Mouse (Mus musculus) neutrophil, adult 5-6 weeks (primary cell): Measurements from ENCODE around the gene Ebp. TPM values are rescaled to one million over a fixed set of nuclear protein-coding genes. Genes with fewer than 3 reads are reported as not detected.

Experiments used
- ATAC-seq: fragments of 151-379, 151-347 bp; 2 replicates; pipeline ENCODE4 v1.8.0; 2017; ENCODE audit warnings: mild to moderate bottlenecking, moderate TSS enrichment; ENCODE audit not compliant: insufficient number of reproducible peaks, poor library complexity, low FRiP score, severe bottlenecking; ENCODE audit errors: extremely low read depth
- total RNA-seq: library from RNA; stranded (forward); fragments of 200-1000 nt; gene quantifications from 2 replicates; pipeline ENCODE4 v1.2.3, GENCODE M21; 2017

Ebp gene
- total RNA-seq = 47.1 and 50.1 TPM in 2 replicates

- no peak for ATAC-seq
Observed at GRCm38 (mm10) chrX:8193419-8193723, at the start of gene Ebp. TSS of gene Ebp (minus strand) at chrX:8193512.

GRCm38 (mm10) chrX:8238804-8239395, 45.6 kb upstream of the Ebp start:
- ATAC-seq = no peak

- no peak for ATAC-seq
Observed at GRCm38 (mm10) chrX:8236704-8237103, 43.4 kb upstream of the Ebp start.

- no peak for ATAC-seq
Observed at GRCm38 (mm10) chrX:8233602-8234001, 40.3 kb upstream of the Ebp start.

- no peak for ATAC-seq
Observed at GRCm38 (mm10) chrX:8230272-8230671, 37.0 kb upstream of the Ebp start.

GRCm38 (mm10) chrX:8223473-8223872, 30.2 kb upstream of the Ebp start:
- ATAC-seq = no peak

GRCm38 (mm10) chrX:8222678-8223421, 29.5 kb upstream of the Ebp start:
- no peak for ATAC-seq

GRCm38 (mm10) chrX:8222296-8222677, 29.0 kb upstream of the Ebp start:
- ATAC-seq = no peak

- ATAC-seq = no peak
Observed at GRCm38 (mm10) chrX:8219651-8220050, 26.3 kb upstream of the Ebp start.

- no peak for ATAC-seq
Observed at GRCm38 (mm10) chrX:8218114-8218513, 24.8 kb upstream of the Ebp start.

- ATAC-seq = no peak
Observed at GRCm38 (mm10) chrX:8217383-8217782, 24.1 kb upstream of the Ebp start.

GRCm38 (mm10) chrX:8211490-8212207, 18.3 kb upstream of the Ebp start:
- no peak for ATAC-seq

GRCm38 (mm10) chrX:8209720-8210119, 16.4 kb upstream of the Ebp start:
- no peak for ATAC-seq

GRCm38 (mm10) chrX:8207224-8207623, 13.9 kb upstream of the Ebp start:
- no peak for ATAC-seq

- no peak for ATAC-seq
Observed at GRCm38 (mm10) chrX:8206694-8207197, 13.4 kb upstream of the Ebp start.

GRCm38 (mm10) chrX:8206015-8206693, 12.8 kb upstream of the Ebp start, which contains the start of gene Porcn:
TSS of gene Porcn (minus strand) at chrX:8206525.
- no peak for ATAC-seq

- no peak for ATAC-seq
Observed at GRCm38 (mm10) chrX:8205551-8205950, 12.2 kb upstream of the Ebp start.

- ATAC-seq = no peak
Observed at GRCm38 (mm10) chrX:8205088-8205487, 11.8 kb upstream of the Ebp start.

- ATAC-seq = no peak
Observed at GRCm38 (mm10) chrX:8204076-8204475, 10.8 kb upstream of the Ebp start.
